Mouse (Mus musculus) midbrain, embryonic 10.5 days (tissue): ENCODE results near the gene AW209491. TPM values are rescaled to one million over a fixed set of nuclear protein-coding genes. Genes with fewer than 3 reads are reported as not detected.
A peak's percentile ranks its signal among the peaks of the same experiment; 100 is the strongest.

Experiments used
- DNase-seq: peaks from one replicate; pipeline ENCODE4 v3.0.0-alpha.2; 2017; ENCODE audit warnings: low spot score
- H3K27ac ChIP-seq: fragments of 300-500 bp; sonication (generic); replicated peaks from 2 replicates; pipeline ENCODE4 v1.5.1; 2016; ENCODE audit warnings: mild to moderate bottlenecking
- H3K27me3 ChIP-seq: fragments of 300-500 bp; sonication (generic); 2 replicates; pipeline ENCODE4 v1.6.1; 2016; ENCODE audit warnings: low read depth, mild to moderate bottlenecking; ENCODE audit not compliant: poor library complexity, severe bottlenecking
- H3K36me3 ChIP-seq: fragments of 300-500 bp; sonication (generic); 2 replicates; pipeline ENCODE4 v1.6.1; 2016; ENCODE audit warnings: mild to moderate bottlenecking, moderate library complexity
- H3K4me1 ChIP-seq: fragments of 300-500 bp; sonication (generic); 2 replicates; pipeline ENCODE4 v1.6.1; 2016
- H3K4me3 ChIP-seq: fragments of 300-500 bp; sonication (generic); 2 replicates; pipeline ENCODE4 v1.5.1; 2016; ENCODE audit warnings: mild to moderate bottlenecking, moderate library complexity
- H3K9me3 ChIP-seq: fragments of 300-500 bp; sonication (generic); replicated peaks from 2 replicates; pipeline ENCODE4 v1.6.1; 2016; ENCODE audit warnings: mild to moderate bottlenecking
- WGBS: fragments of 180-500 bp; shearing (Covaris S2); methylation state at CpG from one replicate; pipeline ENCODE4 v1.1.7; 2016; 5-methylcytosine and 5-hydroxymethylcytosine counted together
- polyA plus RNA-seq: library from polyadenylated mRNA; unstranded; fragments of >200 nt; fragmentation: Nextera tagmentation; extraction: Ambion mirVana; gene quantifications from 2 replicates; pipeline ENCODE4 v1.2.1, GENCODE M21; 2016

The AW209491 gene
- polyA plus RNA-seq, result 29.5 and 29.6 TPM in 2 replicates

DNA sequence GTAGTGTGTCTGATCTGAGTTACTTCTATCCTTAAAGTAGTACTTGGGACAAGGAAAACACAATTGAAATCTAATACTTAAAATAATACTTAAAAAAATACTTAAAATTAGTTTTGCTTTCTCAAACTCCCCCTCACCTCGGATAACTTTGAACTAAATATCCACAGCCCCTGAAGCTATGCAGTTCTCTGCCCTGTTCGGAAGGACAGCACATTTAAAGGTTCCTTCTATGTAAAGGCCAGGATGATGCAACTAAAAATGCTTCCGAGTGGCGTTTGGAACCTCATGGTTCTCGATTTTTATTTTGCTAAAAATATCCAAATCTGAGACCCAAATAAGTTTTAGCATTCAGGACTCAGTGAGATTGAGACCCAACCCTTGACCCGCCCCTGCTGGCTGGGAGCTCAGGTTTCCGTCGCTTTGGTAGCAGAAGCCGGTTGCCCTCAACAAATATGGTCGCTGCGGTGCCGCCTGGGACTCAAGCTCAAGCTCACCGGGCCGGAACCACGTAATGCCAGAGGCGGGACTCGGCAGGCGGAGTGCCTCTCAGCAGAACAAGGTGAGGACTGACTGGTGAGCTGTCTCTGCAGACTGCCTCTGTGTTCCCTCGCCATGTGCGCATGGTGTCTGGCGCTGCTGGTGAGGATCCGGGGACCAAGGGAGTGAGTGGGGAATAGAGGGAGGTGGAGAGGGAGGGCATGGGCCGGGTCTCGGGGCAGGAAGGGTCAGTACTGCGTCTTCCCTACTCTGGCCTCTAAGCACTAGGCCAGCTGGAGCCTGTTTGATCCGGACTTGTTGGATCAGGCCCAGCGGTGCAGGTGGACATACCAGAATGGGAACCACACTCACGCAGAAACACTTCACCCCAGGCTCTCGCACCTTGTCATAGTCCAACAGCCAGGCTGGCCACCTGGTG is at the start of gene AW209491:
TSS of gene AW209491 (plus strand) at position 429 of the 916 bp plus-strand sequence.
- peak; percentile 92 for DNase-seq
- Histone ChIP-seq H3K27me3 (no peaks in the 10 kb centered on the region), H3K27ac (peak within 1 kb of the TSS; percentile 92), H3K4me1 (peaks cover 11% of the 10 kb centered on the region), H3K4me3 (peak within 1 kb of the TSS; percentile 75), H3K36me3 (peaks cover 41% of the 10 kb centered on the region), H3K9me3 (no peaks in the 10 kb centered on the region)
- 2% methylated on average over 29 of the region's 29 CpGs for WGBS

DNA sequence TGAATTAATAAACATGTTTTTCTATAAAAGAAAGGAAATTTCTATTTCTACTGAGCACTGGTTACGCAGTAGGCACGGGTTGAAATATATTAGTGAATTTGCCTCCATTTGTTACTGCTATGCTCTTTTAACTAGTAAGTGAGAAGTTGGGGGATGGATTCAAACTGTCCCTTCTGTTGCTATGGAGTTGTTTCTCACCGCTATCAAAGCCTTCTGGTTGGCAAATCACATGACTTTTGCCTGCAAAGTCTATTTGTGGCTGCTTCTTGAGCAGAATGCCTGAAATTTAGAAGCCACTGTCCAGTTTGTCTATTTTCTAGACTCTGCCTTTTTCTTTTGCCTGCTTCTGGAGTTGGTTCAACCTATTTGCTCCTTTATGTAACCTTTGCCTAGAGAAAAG is 49.6 kb upstream of the AW209491 start:
- H3K4me1 ChIP-seq, result no peaks in the 10 kb centered on the region
- H3K27me3 ChIP-seq, result no peaks in the 10 kb centered on the region
- H3K36me3 ChIP-seq, result no peaks in the 10 kb centered on the region
- 80% methylated on average over 3 of the region's 3 CpGs for WGBS
- no peak for DNase-seq
- no peak overlapping the region for H3K4me3 ChIP-seq
- no peaks in the 10 kb centered on the region; the same call in 1 of the 2 replicates for H3K9me3 ChIP-seq
- H3K27ac ChIP-seq, result no peak overlapping the region

GRCm38 (mm10) chr13:14602744-14603143 is 27.2 kb upstream of the AW209491 start:
- WGBS, result 93% methylated on average over 2 of the region's 2 CpGs
- Histone ChIP-seq H3K36me3 (no peaks in the 10 kb centered on the region), H3K9me3 (no peaks in the 10 kb centered on the region), H3K4me1 (no peaks in the 10 kb centered on the region), H3K27me3 (no peaks in the 10 kb centered on the region), H3K27ac (no peak overlapping the region), H3K4me3 (no peak overlapping the region)
- DNase-seq, result no peak

- peaks cover 22% of the 10 kb centered on the region for H3K36me3 ChIP-seq
- H3K27ac ChIP-seq, result no peak overlapping the region
- no peak overlapping the region for H3K4me3 ChIP-seq
- no peaks in the 10 kb centered on the region for H3K9me3 ChIP-seq
- no peak for DNase-seq
- H3K27me3 ChIP-seq, result no peaks in the 10 kb centered on the region
- peaks cover 9% of the 10 kb centered on the region; the same call in 1 of the 2 replicates for H3K4me1 ChIP-seq
Observed at GRCm38 (mm10) chr13:14607616-14608015, 22.3 kb upstream of the AW209491 start.

GRCm38 (mm10) chr13:14612463-14612862 is 17.5 kb upstream of the AW209491 start:
- WGBS, result 10% methylated on average over 10 of the region's 10 CpGs
- H3K9me3 ChIP-seq, result no peaks in the 10 kb centered on the region

GRCm38 (mm10) chr13:14612926-14613529 is 16.9 kb upstream of the AW209491 start, which contains the start of the genes Mrpl32 and Psma2:
Gene Mrpl32 (minus strand): TSS chr13:14613165.
Gene Psma2 (plus strand): TSS chr13:14613240.
- Histone ChIP-seq H3K4me3 (peak within 1 kb of the TSS; percentile 83), H3K27me3 (no peaks in the 10 kb centered on the region), H3K36me3 (peaks cover 43% of the 10 kb centered on the region), H3K27ac (peak within 1 kb of the TSS; percentile 86), H3K9me3 (no peaks in the 10 kb centered on the region), H3K4me1 (peaks cover 12% of the 10 kb centered on the region)
- under 1% methylated on average over 42 of the region's 42 CpGs for WGBS
- DNase-seq, result peak; percentile 97

More at GRCm38 (mm10) chr13:14612463-14612862, 17.5 kb upstream of the AW209491 start:
- peak overlapping the region; percentile 83 for H3K4me3 ChIP-seq
- peaks cover 12% of the 10 kb centered on the region for H3K4me1 ChIP-seq
- peaks cover 37% of the 10 kb centered on the region for H3K36me3 ChIP-seq
- no peaks in the 10 kb centered on the region for H3K27me3 ChIP-seq
- H3K27ac ChIP-seq, result peak overlapping the region; percentile 86
- no peak for DNase-seq

GRCm38 (mm10) chr13:14613553-14613952 is 16.4 kb upstream of the AW209491 start:
- peaks cover 48% of the 10 kb centered on the region for H3K36me3 ChIP-seq
- H3K9me3 ChIP-seq, result no peaks in the 10 kb centered on the region
- WGBS, result 2% methylated on average over 9 of the region's 9 CpGs
- no peaks in the 10 kb centered on the region for H3K27me3 ChIP-seq
- H3K27ac ChIP-seq, result peak overlapping the region; percentile 86
- H3K4me3 ChIP-seq, result peak overlapping the region; percentile 83
- H3K4me1 ChIP-seq, result peaks cover 12% of the 10 kb centered on the region
- no peak for DNase-seq

- Histone ChIP-seq H3K27me3 (no peaks in the 10 kb centered on the region), H3K4me1 (peaks cover 3% of the 10 kb centered on the region), H3K9me3 (no peaks in the 10 kb centered on the region), H3K27ac (no peak overlapping the region), H3K4me3 (no peak overlapping the region), H3K36me3 (peaks cover 77% of the 10 kb centered on the region)
- 62% methylated on average over 2 of the region's 2 CpGs for WGBS
- peak; percentile 56 for DNase-seq
Observed at GRCm38 (mm10) chr13:14618724-14619123, 11.2 kb upstream of the AW209491 start.

GRCm38 (mm10) chr13:14639998-14640397 is 10.0 kb downstream of the AW209491 start:
- peaks cover 51% of the 10 kb centered on the region for H3K36me3 ChIP-seq
- H3K27me3 ChIP-seq, result no peaks in the 10 kb centered on the region
- no peak overlapping the region for H3K4me3 ChIP-seq

DNA sequence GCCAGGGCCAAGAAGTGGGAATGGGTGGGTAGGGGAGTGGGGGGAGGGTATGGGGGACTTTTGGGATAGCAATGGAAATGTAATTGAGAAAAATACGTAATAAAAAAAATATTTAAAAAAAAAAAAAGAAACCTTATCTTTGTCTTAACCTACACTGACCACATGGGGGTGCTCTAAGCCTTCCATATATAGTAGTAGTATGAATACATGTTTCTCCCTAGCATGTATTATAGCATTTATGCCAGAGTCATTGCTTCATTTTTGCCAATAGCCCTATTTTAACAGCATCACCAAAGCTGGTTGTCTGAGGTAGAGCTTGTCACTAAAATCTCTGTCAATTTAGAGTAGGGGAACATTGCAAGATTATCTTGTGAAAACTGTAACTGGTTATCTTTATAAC is 19.3 kb downstream of the AW209491 start:
- DNase-seq, result no peak
- no peaks in the 10 kb centered on the region for H3K27me3 ChIP-seq
- no peak overlapping the region for H3K27ac ChIP-seq
- 0 out of 2 replicates have a peak, but pooled peaks cover 3% of the 10 kb centered on the region for H3K4me1 ChIP-seq
- peaks cover 6% of the 10 kb centered on the region; the same call in 1 of the 2 replicates for H3K9me3 ChIP-seq
- no peak overlapping the region for H3K4me3 ChIP-seq
- WGBS, result 41% methylated on average over 1 of the region's 1 CpGs
- H3K36me3 ChIP-seq, result no peaks in the 10 kb centered on the region

More at GRCm38 (mm10) chr13:14639998-14640397, 10.0 kb downstream of the AW209491 start:
- 68% methylated on average over 1 of the region's 1 CpGs for WGBS
- no peak for DNase-seq
- Histone ChIP-seq H3K27ac (no peak overlapping the region), H3K4me1 (0 out of 2 replicates have a peak, but pooled peaks cover 5% of the 10 kb centered on the region), H3K9me3 (no peaks in the 10 kb centered on the region)

- H3K4me1 ChIP-seq, result no peaks in the 10 kb centered on the region
- DNase-seq, result no peak
- H3K9me3 ChIP-seq, result no peaks in the 10 kb centered on the region
- 89% methylated on average over 4 of the region's 4 CpGs for WGBS
- no peaks in the 10 kb centered on the region for H3K36me3 ChIP-seq
- no peak overlapping the region for H3K4me3 ChIP-seq
- no peaks in the 10 kb centered on the region for H3K27me3 ChIP-seq
- no peak overlapping the region for H3K27ac ChIP-seq
Observed at GRCm38 (mm10) chr13:14667107-14667506, 37.2 kb downstream of the AW209491 start.

GRCm38 (mm10) chr13:14670342-14670741 is 40.4 kb downstream of the AW209491 start:
- no peaks in the 10 kb centered on the region for H3K27me3 ChIP-seq
- H3K36me3 ChIP-seq, result no peaks in the 10 kb centered on the region
- no peak overlapping the region for H3K27ac ChIP-seq
- H3K4me3 ChIP-seq, result no peak overlapping the region
- WGBS, result 32% methylated on average over 2 of the region's 2 CpGs
- DNase-seq, result no peak
- no peaks in the 10 kb centered on the region for H3K9me3 ChIP-seq
- H3K4me1 ChIP-seq, result no peaks in the 10 kb centered on the region
